Comparison of ENCODE assay signal across 27 mouse cellular contexts in genomic region chr19:17143245-17143644, GRCm38 (mm10).
DNase-seq lines count a peak whose midpoint lies in the region; ATAC-seq and TF ChIP-seq lines count a peak whose summit lies in the region.
"Had no signal": no experiment of that assay in that cellular context is flagged by ENCODE, and none has a peak within 500 bp of the region (broad histone marks: within the 10 kb centered on the region; RNA-seq: fewer than 3 reads in every experiment).

No protein-coding gene starts in this region.

- peaks cover 4% of the 10 kb centered on the region for H3K36me3 ChIP-seq in myocyte (ENCODE audit: control insufficient read depth, insufficient read depth)
- H3K36me3 ChIP-seq: embryonic facial prominence, embryonic 12.5 days; embryonic facial prominence, embryonic 15.5 days; forebrain, embryonic 12.5 days; heart, embryonic 12.5 days; heart, embryonic 15.5 days; hindbrain, embryonic 10.5 days; hindbrain, embryonic 13.5 days had no signal

- no peaks in the 10 kb centered on the region for H3K27me3 ChIP-seq in myocyte (ENCODE audit: control insufficient read depth, insufficient read depth, insufficient read length)
- H3K27me3 ChIP-seq: embryonic facial prominence, embryonic 15.5 days; forebrain, embryonic 12.5 days; hindbrain, embryonic 13.5 days had no signal

- no peak for ATAC-seq in inflammation-experienced regulatory T-cells, adult 6 months
- ATAC-seq: activated CD4-positive, CD25-positive, alpha-beta regulatory T cell, adult 4 months; forebrain, embryonic 16.5 days; hindbrain, embryonic 16.5 days; intestine, embryonic 16.5 days had no signal

- H3K4me2 ChIP-seq in myocyte (ENCODE audit: low read depth): peak overlapping the region; percentile 63
- H3K4me2 ChIP-seq: embryonic facial prominence, embryonic 12.5 days; embryonic facial prominence, embryonic 15.5 days; forebrain, embryonic 12.5 days; heart, embryonic 12.5 days; heart, embryonic 15.5 days; hindbrain, embryonic 13.5 days had no signal

- no peak overlapping the region for H3K4me3 ChIP-seq in myocyte
- H3K4me3 ChIP-seq: embryonic facial prominence, embryonic 12.5 days; embryonic facial prominence, embryonic 15.5 days; forebrain, embryonic 12.5 days; heart, embryonic 12.5 days; heart, embryonic 15.5 days; hindbrain, embryonic 10.5 days; hindbrain, embryonic 13.5 days had no signal

- H3K79me2 ChIP-seq in myocyte (ENCODE audit: control insufficient read depth, insufficient read depth): peaks cover 44% of the 10 kb centered on the region

- DNase-seq in heart, adult 11 months: peak; percentile 56
- no peak for DNase-seq in heart, adult 9 months (ENCODE audit: low spot score in 2 of 2)
- peak; percentile 37 for DNase-seq in NIH3T3 (ENCODE audit: low read depth)
- DNase-seq in cerebellum, postnatal 14 days: no peak
- DNase-seq: adrenal gland, adult 8-10 months; adrenal gland, postnatal 25 days; cerebellum, adult 18-20 months; cerebellum, adult 9-10 months; cerebellum, postnatal 25 days; gastrocnemius, postnatal 10 days; gastrocnemius, postnatal 36 days; heart, postnatal 10 days; heart, postnatal 36 days; kidney, adult 18-20 months had no signal

- no peak for TF ChIP-seq POLR2A in myocyte (IDR thresholded peaks at IDR 0.05; ENCODE audit: insufficient read length, low read depth)

- H3ac ChIP-seq in myocyte (ENCODE audit: control insufficient read depth, insufficient read length): no peak overlapping the region

TF ChIP-seq in myocyte, 11 proteins besides CTCF, POLR2A, EP300 and RAD21:
- TF ChIP-seq MAX (IDR thresholded peaks at IDR 0.05; ENCODE audit: low read depth) (no peak), MYOG (IDR thresholded peaks at IDR 0.05; ENCODE audit: control insufficient read depth in 1 of 3, insufficient read depth in 1 of 3, insufficient read length in 2 of 3, low read depth in 2 of 3) (no peak), TCF3 (IDR thresholded peaks at IDR 0.05; ENCODE audit: insufficient read length, low read depth) (no peak), E2F4 (IDR thresholded peaks at IDR 0.05; ENCODE audit: insufficient read depth) (no peak), MYOD1 (IDR thresholded peaks at IDR 0.05; ENCODE audit: control insufficient read depth in 1 of 3, insufficient read length in 2 of 3, low read depth in 2 of 3) (no peak), CEBPB (IDR thresholded peaks at IDR 0.05; ENCODE audit: insufficient read depth, poor library complexity, severe bottlenecking) (no peak), SRF (IDR thresholded peaks at IDR 0.05; ENCODE audit: control insufficient read depth, insufficient read length, low read depth) (no peak), USF1 (IDR thresholded peaks at IDR 0.05; ENCODE audit: low read depth) (no peak), TCF12 (IDR thresholded peaks at IDR 0.05; ENCODE audit: insufficient read depth, poor library complexity, severe bottlenecking) (no peak), POLR2AphosphoS2 (IDR thresholded peaks at IDR 0.05; ENCODE audit: insufficient read length, low read depth) (no peak)

Comparison
In these comparisons a context has a peak if more than half of its experiments do, and no peak if none do; other contexts are left out.
1. DNase-seq: peak in heart, adult 11 months (single experiment) and NIH3T3 (single experiment); none in heart, adult 9 months (0 of 2) and cerebellum, postnatal 14 days (0 of 2).